In the genomic region with DNA sequence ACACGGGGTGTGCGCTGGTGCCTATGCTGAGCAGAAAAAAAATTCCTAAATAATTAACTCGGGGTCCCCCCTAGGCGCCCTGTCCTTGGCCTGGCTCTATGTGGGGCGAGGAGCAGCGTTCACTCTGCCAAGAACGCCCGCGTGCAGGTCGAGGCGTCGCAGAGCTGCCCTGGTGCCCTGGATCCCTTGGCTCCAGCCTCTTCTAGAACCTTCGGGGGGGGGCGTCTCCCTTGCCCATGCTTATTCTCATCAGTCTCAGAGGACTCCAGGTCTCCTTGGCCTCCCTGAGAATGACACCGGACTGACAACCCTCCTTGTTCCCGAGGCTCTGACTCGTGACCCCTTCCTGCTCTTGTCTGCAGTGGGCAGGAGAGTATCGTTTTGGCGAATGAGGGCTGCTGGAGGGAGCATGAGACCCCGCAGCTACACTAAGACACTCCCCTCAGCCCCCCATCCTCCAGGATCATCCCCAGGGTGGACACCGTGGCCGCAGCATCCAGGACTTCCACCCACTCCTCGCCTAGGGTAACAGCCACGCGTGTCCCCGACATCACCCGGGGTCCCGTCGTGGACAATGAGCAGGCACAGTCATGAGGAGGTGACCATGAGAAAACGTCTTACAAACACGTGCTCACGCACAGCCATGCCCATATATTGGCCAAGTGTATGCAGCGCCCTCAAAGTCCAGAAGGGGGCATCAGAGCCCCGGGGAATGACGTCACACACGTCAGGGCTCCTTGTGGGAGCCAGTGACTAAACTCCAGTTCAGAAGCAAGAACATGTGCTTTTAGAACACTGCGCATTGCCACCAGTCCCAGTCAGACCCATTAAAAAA, we compare ENCODE assay signal across 8 mouse cellular contexts. TPM values are rescaled to one million over a fixed set of nuclear protein-coding genes. Genes with fewer than 3 reads are reported as not detected.
DNase-seq lines count a peak whose midpoint lies in the region; ATAC-seq and TF ChIP-seq lines count a peak whose summit lies in the region.

No protein-coding gene starts in this region.

- ATAC-seq in megakaryocyte, adult 5-6 weeks (ENCODE audit: poor library complexity, severe bottlenecking) = peak; percentile 83

- DNase-seq in ZHBTc4 (ENCODE audit: low read depth, low spot score) = peak; percentile 93
- DNase-seq in cerebellum, postnatal 4 days (ENCODE audit: low spot score in 2 of 2) = peak; percentile 80 to 92
- peak; percentile 84 for DNase-seq in gastrocnemius, adult 2 months
- peak; percentile 85 for DNase-seq in hindlimb bud, embryonic 11.5 days (ENCODE audit: extremely low spot score, low read depth, low spot score)
- DNase-seq in left cerebral cortex, adult 2 months (ENCODE audit: extremely low spot score in 1 of 2, low spot score in 2 of 2) = peak; percentile 85 to 90
- DNase-seq in right cerebral cortex, adult 18-20 months = peak; percentile 90
- DNase-seq in urinary bladder, postnatal 14 days (ENCODE audit: low spot score) = peak; percentile 83

- H3K27ac ChIP-seq in gastrocnemius, adult 2 months = no peak overlapping the region; the same call in 1 of the 2 replicates
- peak overlapping the region; percentile 76; the same call in 1 of the 2 replicates for H3K27ac ChIP-seq in left cerebral cortex, adult 2 months

- intact Hi-C loops in gastrocnemius, adult 2 months (cut with DNase I) = loop anchor here (2.0 to 10.0 kb wide), 3 partner anchors 43 to 175 kb away; a partner anchor contains a TSS
- intact Hi-C loops in left cerebral cortex, adult 2 months (cut with DNase I) = loop anchor here (1.0 to 5.0 kb wide), 4 partner anchors 38 to 172 kb away; a partner anchor contains a TSS

- peak overlapping the region; percentile 19; the same call in 1 of the 2 replicates for H3K4me3 ChIP-seq in gastrocnemius, adult 2 months
- no peak overlapping the region for H3K4me3 ChIP-seq in left cerebral cortex, adult 2 months

- peak; percentile 93 for TF ChIP-seq CTCF in gastrocnemius, adult 2 months (IDR thresholded peaks at IDR 0.05)
- peak; percentile 94 for TF ChIP-seq CTCF in left cerebral cortex, adult 2 months (IDR thresholded peaks at IDR 0.05)

RNA-seq across cellular contexts. Expression of a gene that starts 15.2 kb away (rescaled TPM):
- total RNA-seq in gastrocnemius, adult 2 months (2021) = 1 to 10 TPM in 1 of 2 experiments, under 1 TPM in 1; 0.66 to 1.0 TPM
- total RNA-seq in left cerebral cortex, adult 2 months (2021) = 100 to 1,000 TPM in 1 of 2 experiments, 10 to 100 TPM in 1; 66.6 to 111 TPM
- 0.11 TPM in 1 of 2 replicates, not detected in the other for total RNA-seq in megakaryocyte, adult 5-6 weeks (2015)
- 0.26 TPM in 1 of 2 replicates, not detected in the other for total RNA-seq in megakaryocyte, adult 5-6 weeks (2017)

RNA-seq across cellular contexts. Expression of a gene that starts 25.9 kb away (rescaled TPM):
- under 1 TPM in 1 of 2 experiments, not detected in 1; 0.08 TPM for total RNA-seq in gastrocnemius, adult 2 months (2021)
- 100 to 1,000 TPM; 100 to 116 TPM for total RNA-seq in left cerebral cortex, adult 2 months (2021)
- not detected in 2 replicates for total RNA-seq in megakaryocyte, adult 5-6 weeks (2015)
- 0.20 TPM in 1 of 2 replicates, not detected in the other for total RNA-seq in megakaryocyte, adult 5-6 weeks (2017)

RNA-seq across cellular contexts. Expression of a gene that starts 37.6 kb away (rescaled TPM):
- total RNA-seq in gastrocnemius, adult 2 months (2021) = 10 to 100 TPM; 11.6 to 16.0 TPM
- 10 to 100 TPM; 61.3 to 62.5 TPM for total RNA-seq in left cerebral cortex, adult 2 months (2021)
- total RNA-seq in megakaryocyte, adult 5-6 weeks (2015) = 3.9 and 6.0 TPM in 2 replicates
- total RNA-seq in megakaryocyte, adult 5-6 weeks (2017) = 6.2 and 10.2 TPM in 2 replicates

Comparison
In these comparisons a context has a peak if more than half of its experiments do, and no peak if none do; other contexts are left out.
1. RNA of a gene that starts 15.2 kb away (total RNA-seq): 66.6 to 111 TPM in left cerebral cortex, adult 2 months; 0.66 to 1.0 TPM in gastrocnemius, adult 2 months and 0.11 to 0.26 TPM in megakaryocyte, adult 5-6 weeks; every median in the first group is over 10 times any median in the second.
2. RNA of a gene that starts 25.9 kb away (total RNA-seq): 100 to 116 TPM in left cerebral cortex, adult 2 months; 0.08 TPM in gastrocnemius, adult 2 months and 0.20 TPM in megakaryocyte, adult 5-6 weeks; every median in the first group is over 10 times any median in the second.
3. Peak in every context shown above with its lines, with median percentiles within 50 percentile points of each other: DNase-seq.